Mouse (Mus musculus) forelimb bud, embryonic 11.5 days (tissue): ENCODE measurements around the gene Zranb2.

Experiments used
- DNase-seq: peaks from one replicate; pipeline ENCODE4 v3.0.0-alpha.2; 2012; ENCODE audit warnings: low read depth, low spot score

Gene Zranb2

GRCm38 (mm10) chr3:157578469-157579170 lies 44.7 kb downstream of the Zranb2 start:
- DNase-seq, result no peak

- no peak for DNase-seq
Measured at GRCm38 (mm10) chr3:157579376-157579775, 45.4 kb downstream of the Zranb2 start.

- DNase-seq, result no peak
Measured at GRCm38 (mm10) chr3:157580299-157580698, 46.3 kb downstream of the Zranb2 start.

- no peak for DNase-seq
Measured at GRCm38 (mm10) chr3:157581755-157582154, 47.8 kb downstream of the Zranb2 start.

- peak; percentile 39 for DNase-seq
Measured at GRCm38 (mm10) chr3:157582626-157583405, 48.9 kb downstream of the Zranb2 start.

- DNase-seq, result no peak
Measured at GRCm38 (mm10) chr3:157597837-157598379, 63.9 kb downstream of the Zranb2 start.
